Mouse (Mus musculus) erythroid progenitor cell, adult 5-6 weeks (primary cell): ENCODE measurements around the gene Rab3c. TPM values are rescaled to one million over a fixed set of nuclear protein-coding genes. Genes with fewer than 3 reads are reported as not detected.

ENCODE experiments used
- ATAC-seq: replicated peaks from 2 replicates; pipeline ENCODE4 v1.8.0; 2016; ENCODE audit warnings: moderate number of reproducible peaks, mild to moderate bottlenecking, moderate TSS enrichment, inconsistent platforms; ENCODE audit not compliant: poor library complexity, low FRiP score, severe bottlenecking
- total RNA-seq, 2 experiments: library from RNA; stranded (forward) in 1 of 2; stranded (reverse) in 1 of 2; fragments of 150-400 nt in 1 of 2; fragments of 186-747, 209-891 nt in 1 of 2; gene quantifications; 2 replicates each; pipeline versions ENCODE4 v1.2.3 to v1.2.4; 2015 to 2017; ENCODE audit warnings: low replicate concordance in 2 of 2

The Rab3c gene
- total RNA-seq (2015; ENCODE audit: low replicate concordance), result not detected in 2 replicates
- under 0.01 TPM in 1 of 2 replicates, not detected in the other for total RNA-seq (2017; ENCODE audit: low replicate concordance)

DNA sequence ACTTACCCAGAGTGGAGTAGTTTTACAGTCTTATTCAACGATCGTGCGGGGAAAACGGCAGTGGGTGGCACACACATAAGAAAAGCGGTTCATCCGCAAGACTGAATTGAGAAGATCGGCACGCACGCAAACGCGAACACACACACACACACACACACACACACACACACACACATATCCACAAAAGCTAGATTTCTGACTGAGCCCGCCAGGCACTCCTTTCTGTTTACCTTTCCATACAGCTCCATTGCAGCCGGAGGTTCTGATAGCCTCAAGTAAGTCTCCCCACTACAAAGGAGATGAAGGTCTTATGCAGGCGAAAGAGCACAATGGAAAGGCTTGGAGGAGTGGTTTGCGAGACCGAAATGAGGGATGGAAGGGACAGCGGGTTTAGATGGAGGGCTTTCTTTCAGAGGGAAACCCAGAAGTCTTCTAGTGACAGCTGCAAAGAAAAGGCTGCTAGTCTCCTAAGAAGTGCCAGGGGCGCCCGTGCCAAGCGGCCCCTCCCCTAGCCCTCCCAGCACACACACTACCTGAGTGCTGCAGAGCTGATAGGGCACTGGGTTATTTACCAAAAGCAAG lies at the start of gene Rab3c:
Rab3c (minus strand) TSS at position 434 of the 582 bp plus-strand sequence.
- ATAC-seq, result no peak

DNA sequence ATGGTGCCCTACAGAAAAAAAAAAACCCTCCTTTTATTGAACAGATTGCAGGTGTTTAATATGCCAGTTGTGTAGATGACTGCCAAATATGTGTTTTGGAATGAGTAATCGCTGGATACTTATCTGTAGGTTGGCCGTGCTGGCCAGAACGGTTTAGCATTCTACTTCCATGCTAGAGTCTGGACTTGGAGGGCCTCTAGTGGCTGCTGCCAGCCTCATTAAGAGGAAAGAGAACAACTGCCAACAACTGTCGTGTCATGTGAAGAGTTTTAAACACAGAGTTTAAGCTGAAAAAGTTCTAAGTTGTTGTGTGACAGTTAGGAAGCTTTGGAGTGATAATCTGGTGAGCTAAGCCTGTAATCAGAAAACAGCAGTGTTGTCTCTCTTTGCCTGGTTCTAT lies 38.0 kb upstream of the Rab3c start:
- ATAC-seq, result no peak

DNA sequence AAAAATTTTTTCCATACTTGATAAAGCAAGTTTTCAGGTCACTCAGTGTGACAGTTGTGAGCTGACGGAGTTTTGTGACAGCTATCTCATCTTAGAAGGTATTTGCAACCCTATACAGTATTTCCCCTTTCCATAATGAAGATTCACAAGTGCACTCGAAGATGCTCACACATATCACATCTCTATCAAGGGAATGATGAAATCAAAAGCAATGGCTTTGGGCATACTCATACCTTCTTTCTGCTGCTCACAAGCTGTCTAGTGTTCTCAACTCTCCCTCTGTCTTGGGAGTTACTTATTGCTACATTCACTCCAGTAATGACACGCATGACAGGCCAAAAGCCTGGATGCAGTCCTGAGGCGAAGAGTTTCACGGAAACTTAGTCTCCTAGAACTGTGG lies 26.4 kb upstream of the Rab3c start:
- no peak for ATAC-seq

DNA sequence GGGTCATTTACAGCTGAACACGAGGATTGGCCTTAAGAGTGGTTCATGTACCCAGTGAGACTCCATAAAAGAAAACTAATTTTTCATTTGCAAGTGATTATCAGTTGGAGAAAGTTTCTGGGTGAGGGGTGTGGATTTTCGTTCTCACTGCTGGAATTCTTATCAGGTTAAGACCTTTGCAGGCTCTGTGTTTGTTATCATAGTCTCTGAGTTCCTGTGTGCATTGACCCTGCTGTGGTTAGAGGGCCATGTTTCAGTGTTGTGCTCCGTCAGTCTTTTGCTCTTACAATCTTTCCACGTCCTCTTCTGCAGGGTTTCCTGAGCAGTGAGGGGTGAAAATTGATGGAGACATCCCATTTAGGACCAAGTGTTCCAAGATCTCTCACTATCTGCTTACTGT lies 16.3 kb upstream of the Rab3c start:
- no peak for ATAC-seq

DNA sequence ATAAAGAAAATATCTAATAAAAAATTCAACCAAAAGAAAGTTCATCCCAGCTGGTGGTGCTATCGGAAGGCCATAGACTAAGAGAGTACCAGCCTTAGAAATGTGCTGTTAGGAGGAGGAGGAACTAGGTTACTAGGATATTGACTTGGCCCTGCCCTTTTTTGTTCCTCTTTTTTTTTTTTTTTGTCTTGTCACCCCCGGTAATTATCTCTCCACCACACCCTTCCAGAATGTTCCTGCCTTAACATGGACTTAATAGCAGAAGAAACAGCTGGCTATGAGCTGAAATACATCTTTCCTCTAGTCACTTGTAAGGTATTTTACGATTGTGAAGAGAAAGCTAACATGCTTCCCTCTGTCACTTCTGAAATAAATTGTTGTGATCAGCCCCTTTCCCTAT lies 7.7 kb upstream of the Rab3c start:
- no peak for ATAC-seq

DNA sequence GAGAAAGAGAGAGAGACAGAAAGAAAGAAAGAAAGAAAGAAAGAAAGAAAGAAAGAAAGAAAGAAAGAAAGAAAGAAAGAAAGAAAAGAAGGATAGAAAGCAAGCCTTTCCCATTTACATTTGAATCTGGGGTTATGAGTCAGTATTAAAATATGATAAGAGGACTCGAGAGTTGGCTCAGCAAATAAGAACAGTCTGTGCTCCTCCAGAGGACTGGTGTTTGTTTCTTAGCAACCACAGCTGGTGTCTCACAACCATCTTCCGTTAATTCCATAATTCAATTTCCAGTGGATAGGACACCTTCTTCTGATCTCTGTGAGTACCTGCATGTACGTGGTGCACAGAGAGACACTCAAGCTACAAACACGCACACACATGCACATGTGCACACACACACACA lies 3.0 kb upstream of the Rab3c start:
- ATAC-seq, result no peak

DNA sequence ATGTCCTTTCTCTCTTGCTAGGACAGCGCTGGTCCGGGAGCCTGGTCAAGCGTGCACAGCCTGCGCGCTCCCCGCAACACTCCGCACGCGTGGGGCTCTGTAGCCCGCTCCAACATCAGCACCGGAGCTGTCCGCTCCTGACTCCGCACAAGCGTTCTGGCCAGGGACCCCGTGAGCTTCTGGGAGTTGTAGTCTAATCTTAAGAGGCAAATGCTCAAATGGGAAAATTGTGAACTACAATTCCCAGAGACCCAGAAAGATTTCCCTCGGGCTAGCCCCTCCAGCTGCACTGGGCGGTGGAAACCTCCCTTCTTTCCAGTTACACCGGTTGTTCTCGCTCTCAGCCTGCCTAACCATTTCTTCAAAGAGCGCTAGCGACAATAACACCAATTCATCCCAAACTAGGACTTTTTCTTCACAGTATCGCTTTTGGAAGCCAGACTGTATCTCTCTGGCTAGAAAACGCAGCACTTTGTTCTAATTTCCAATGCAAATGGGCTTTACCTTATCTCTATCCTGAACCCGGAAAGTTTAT lies 701 bp downstream of the Rab3c start:
- no peak for ATAC-seq

DNA sequence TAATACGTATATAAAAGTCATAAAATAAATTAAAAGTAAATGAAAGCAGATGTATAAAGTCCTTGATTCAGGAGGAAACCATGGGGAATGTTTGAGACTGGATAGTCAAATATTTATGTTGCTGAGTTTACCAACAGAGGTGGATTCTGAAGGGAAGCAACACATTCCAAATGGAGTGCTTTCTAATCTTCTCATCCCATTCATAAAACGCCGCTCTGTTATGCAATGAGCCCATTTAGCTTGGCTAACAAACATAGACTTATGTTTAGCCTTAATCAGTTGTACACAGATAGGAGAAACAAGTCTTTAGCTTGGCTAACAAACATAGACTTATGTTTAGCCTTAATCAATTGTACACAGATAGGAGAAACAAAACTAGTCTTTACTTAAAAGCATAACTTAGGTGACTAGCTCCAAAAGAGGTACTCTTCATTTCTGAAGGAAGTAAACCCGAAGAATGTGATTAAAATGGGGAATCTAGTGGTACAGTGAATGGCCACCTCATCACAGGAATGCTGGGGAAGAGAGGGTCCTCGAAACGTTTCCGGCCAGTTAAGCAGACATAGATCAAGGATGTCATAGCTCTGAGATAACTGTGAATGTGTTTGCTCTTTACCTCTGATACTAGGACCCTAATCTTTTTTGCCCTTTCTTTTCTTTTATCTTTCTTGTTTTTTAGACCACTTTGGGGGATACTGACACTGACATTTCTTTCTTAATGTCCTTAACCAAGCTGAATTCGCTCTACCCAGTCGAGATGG lies 1.6 kb downstream of the Rab3c start:
- ATAC-seq, result no peak

DNA sequence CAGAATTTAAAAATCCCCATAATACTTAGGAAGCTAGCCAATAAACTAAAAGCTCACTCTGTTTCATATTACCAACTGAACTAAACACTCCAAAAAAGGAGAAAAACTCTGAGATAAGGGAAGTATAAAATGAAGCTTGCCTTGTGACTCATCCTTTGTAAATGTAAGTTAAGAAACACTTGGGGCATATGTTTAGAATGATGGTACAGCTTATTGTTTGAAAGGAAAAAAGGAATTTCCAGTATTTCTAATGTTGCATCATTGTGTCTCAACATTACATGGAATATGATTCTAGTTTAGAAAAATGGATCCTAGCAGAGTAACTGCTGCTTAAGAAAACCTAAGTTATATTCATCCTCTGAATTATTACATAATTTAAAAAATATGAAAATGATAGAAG lies 3.1 kb downstream of the Rab3c start:
- no peak for ATAC-seq

DNA sequence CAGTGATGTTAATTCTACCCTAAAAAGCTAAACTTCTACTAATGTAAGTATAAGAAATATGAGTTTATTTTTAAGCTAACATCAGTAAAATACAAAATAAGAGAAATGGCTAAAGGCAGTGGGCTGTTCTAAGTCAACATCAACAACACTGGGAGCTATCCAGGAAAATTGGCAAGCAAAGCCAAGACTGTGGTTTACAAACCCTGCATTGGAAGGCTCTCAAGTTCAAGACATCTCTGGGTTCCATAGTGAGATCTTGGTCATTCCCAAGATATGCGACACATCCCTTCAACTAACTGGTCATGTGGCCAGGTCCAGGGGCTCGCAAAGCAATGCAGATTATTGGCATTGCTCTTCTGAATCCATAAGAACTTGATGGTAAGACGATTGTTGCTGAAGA lies 5.3 kb downstream of the Rab3c start:
- no peak for ATAC-seq

DNA sequence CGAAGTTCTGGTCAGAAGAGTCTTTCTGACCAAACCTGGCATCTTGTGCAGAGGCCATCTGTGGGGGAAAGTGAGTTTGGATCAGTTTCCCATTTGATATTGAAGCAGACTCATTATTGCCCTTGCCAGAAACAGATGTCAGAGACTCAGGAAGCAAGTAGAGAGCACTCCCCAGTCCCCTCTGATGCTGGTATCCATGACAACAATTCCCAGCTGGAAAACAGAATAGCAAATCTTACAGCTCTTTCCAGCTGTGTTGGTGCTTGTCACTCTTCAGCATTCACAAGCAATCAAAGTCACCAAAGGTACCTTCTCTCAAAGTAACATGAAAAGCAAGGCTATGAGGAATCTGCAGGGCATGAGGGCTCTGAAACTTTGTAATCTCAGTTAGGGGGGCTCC lies 20.1 kb downstream of the Rab3c start:
- ATAC-seq, result no peak

DNA sequence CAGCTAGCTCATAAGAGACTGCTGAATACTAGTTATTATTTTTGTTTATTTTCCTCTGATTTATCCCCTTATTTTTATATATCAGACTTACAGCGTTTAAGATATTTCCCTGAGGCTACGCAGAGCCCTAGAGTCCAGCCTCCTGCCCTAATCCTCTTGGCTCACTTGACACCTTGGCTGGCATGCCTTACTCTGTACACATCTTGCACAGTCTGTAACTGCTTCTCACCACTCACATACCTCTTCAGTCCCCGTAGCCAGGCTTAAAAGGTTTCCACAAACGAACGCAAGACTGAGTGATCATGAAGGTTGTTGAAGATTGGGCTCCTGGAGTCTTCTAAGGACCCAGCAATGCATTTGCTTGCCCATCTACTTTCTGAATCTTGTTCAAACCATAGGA lies 29.3 kb downstream of the Rab3c start:
- ATAC-seq, result no peak

DNA sequence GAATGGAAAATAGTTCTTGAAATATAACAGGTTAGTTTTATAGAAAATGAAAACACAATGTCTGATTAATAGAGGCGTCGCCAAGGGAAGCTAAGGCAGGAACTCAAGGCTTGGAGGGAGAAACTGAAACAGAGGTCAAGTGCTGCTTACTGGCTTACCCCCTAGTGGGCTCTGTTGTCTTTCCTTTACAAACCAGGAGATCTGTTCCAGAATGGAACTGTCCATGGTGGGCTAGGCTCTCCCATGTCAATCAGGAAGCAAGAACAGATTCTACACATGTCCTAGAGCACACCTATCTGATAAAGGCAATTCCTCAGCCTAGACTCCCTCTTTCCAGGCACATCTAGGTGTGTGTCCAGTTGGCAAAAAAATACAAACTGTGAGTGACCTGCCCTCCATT lies 32.3 kb downstream of the Rab3c start:
- ATAC-seq, result no peak

DNA sequence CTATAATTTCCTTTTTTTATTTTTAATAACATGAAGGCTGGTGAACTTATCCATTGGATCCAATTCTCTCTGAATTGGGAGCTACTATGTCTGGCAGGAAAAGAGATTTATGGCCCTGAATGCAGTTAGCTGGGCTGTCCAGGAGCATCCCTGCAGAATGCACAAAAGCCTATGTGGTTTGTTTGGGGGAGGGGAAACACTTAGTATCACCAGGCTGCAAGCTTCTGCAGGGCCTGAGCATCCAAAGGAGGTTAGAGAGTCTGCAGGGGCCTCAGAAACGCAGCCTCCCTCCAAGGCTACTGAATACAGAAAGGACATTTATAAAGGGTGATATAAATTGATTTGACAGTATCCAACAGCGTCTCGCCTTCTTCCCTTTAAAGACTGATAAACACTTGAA lies 41.8 kb downstream of the Rab3c start:
- no peak for ATAC-seq

DNA sequence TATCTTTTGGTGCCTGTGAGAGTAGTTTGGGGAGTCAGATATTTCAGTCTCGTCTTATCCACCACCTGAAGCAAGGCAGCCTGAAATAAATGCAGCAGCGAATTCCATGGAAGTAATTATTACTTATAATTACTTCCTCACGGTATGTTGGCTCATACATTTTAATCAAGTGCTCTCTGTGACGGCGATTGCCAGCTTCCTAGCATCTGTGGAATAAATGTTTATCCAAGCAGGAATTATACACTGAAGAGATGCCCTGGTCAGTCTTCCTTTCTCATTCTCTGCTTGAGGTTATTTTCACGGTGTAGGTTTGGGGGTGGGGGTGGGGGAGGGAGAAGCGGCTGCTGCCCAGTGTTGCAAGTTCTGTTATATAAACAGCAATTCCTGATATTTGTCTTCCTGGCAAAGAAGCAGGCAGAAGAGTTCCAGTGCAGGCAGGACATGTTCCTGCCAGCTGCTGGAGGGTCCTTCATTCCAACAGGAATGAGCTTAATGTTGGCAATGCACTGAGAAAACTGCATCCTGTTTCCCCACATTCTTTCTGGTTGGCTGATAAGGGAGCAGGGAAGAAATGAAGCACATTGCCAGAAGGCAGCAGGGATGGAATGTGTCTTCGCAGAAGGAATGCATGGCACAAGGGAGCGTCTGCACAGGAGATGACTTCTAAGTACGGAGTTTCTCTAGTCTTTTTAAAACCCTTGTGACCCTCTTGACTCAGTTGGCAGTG lies 43.4 kb downstream of the Rab3c start:
- no peak for ATAC-seq

DNA sequence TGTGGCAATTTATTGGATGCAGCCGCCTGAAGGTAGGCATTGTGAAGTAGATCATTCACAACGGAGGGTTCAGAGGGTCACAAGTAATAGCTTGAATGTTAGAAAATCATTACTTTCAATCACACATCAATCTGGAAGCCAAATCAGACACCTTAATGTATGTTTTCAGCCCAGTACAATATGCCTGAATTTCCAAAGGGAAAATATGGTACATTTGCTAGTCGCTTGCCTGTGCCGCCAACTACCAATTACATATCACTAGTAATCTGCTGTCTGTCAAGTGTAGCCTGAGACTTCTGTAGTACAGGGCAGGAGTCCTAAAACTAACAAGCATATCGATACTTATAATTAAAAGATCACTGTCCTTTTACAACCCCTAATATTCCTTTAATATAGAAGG lies 47.4 kb downstream of the Rab3c start:
- ATAC-seq, result no peak

DNA sequence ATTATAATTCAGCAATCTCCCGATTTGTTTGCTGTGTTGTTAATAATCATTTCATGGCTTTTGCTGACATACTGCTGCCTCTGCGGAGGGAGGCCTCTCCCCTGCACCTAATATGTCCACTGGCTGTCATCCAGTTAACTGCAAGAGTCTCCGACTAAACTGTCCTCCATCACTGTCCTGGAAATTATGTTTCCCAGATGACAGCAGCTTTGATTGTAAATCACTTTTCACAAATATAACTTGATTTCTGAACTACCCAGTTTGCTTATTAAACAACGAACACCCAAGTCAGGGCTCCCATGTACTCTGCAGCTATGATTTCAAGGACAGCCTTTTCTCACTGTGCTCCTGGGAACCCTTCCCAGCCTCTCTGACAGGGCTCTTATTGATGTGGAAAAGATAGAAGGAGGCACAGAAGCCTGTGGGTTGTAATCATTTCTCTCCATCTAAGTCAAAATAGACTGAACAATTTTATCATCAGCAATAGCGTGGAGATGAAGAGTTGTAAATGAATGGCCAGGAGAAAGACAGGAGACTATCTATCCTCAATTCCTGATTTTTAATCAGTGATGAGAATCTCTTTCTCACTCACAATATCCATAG lies 49.6 kb downstream of the Rab3c start:
- ATAC-seq, result no peak

DNA sequence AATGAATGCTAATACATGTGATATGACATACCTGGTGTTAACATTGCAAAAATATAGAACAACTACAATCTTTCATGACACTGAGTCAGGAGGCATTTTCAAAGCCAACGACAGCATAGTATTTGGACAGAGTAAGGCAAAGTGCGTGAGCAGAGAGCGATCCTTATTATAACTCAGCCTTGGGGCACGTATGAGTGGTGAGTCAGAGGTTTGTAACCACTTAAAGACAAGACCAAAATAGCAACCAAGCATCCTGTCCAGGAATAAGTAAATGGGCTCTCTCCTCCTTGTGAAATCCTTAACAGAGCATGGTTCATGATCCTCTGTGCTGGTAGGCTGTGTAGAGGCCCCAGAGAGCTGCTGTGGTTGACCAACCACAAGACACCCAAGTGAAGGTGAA lies 50.8 kb downstream of the Rab3c start:
- ATAC-seq, result no peak

DNA sequence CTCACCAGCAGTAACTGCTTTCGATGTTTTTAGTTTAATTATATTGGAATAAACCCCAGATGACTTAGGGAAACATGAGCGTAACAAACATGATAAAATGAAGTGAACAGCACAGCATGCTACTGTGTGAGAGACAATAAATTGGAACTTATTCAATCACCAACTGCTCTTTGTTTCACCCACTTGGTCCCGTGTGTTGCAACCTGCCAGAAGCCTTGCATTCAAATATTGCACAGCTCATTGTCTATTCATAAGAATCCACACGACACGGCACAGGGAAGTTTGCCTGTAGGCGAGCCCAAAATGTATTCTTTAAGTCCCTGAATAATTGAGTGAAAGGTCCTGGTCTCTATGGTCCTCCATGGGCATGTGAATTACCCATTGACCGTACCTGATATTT lies 61.6 kb downstream of the Rab3c start:
- ATAC-seq, result no peak

DNA sequence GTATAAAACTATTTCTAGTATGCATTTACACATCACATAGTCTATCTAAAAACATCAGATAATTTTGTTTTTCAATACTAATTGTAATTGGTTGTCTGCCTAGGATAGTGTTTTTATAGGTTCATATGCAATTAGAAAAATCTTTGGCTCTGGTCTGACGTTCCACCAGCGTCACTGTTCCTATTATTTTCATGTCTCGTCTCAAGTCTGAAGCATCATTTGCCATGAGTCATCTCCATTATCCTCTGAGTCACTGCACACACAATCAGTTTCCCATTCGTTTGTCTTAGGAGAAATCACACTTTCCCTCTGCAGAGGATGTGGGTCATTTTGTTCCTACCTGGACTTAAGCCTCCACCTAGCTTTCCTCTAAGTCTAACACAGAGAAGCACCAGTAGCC lies 62.3 kb downstream of the Rab3c start:
- no peak for ATAC-seq
